Mouse (Mus musculus): Measurements from ENCODE around the gene Gm10842. TPM values are rescaled to one million over a fixed set of nuclear protein-coding genes. Genes with fewer than 3 reads are reported as not detected.
"Not testable (repeated sequence)": the region's sequence is repeated elsewhere in the genome, so short reads cannot be mapped to it uniquely, and the experiment has no call there.

Gene Gm10842
- polyA plus RNA-seq, 1 experiment from 2014 or later, result not detected

DNA sequence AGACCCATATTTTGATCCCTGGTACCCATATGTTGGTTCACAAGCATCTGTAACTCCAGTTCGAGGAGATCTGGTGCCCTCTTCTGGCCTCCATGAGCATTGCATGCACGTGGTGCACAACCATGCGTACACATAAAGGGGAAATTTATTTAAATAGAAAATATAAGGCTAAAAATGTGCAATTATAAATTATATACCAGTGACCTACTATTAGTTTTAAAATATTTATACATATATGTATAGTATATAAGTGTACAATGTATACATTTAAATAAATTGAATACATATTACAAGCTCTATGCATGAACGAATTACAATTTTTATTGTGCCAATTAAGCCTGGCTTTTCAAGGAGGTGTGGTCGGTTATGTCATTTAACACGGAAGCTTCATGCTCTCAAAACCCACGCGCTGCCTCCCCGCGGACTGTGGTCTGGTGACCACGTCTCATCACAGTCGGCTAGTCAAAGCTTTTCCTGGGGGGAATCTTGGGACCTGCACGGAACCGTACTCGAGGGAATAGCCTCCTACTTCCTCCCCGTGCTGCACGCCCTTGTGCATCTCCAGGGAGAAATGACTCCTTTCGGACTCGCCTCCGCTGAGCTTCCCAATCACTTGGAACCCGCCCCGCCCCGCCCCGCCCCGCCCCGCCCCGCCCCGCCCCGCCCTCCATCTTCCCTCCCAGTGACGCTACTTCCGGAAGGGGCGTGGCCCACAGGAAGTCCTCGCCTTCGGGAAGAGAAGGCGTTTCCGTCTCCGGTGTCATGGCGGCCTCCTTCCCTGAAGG is 20.8 kb upstream of the Gm10842 start, which contains the start of gene Mettl2:
Gene Mettl2, plus strand, starts transcription at position 691 of the 785 bp plus-strand sequence.
- peak within 1 kb of the TSS; percentile 64 for H3K9ac ChIP-seq (ENCODE audit: low read depth, low read length)
- peak within 1 kb of the TSS; percentile 90 for H3K4me2 ChIP-seq (replicated peaks; ENCODE audit: low read depth)
- ATAC-seq, result peak; percentile 89
- H3K27me3 ChIP-seq (replicated peaks; ENCODE audit: control insufficient read depth, insufficient read depth, low read length), result no peaks in the 10 kb centered on the region
- peak; percentile 77 for TF ChIP-seq CTCF (IDR thresholded peaks at IDR 0.05; ENCODE audit: low read depth)
- H3K4me1 ChIP-seq (replicated peaks; ENCODE audit: control insufficient read depth, insufficient read depth, low read length), result peaks cover 9% of the 10 kb centered on the region
- 2% methylated on average over 31 of the region's 38 CpGs for WGBS
- no peaks in the 10 kb centered on the region for H3K9me3 ChIP-seq (ENCODE audit: control insufficient read depth)
- H3K36me3 ChIP-seq (ENCODE audit: control insufficient read depth, insufficient read depth), result peaks cover 19% of the 10 kb centered on the region
- peak within 1 kb of the TSS; percentile 60; the same call in 1 of the 2 replicates for H3K27ac ChIP-seq (ENCODE audit: low read depth, low read length)
- peak within 1 kb of the TSS; percentile 99 for H3K4me3 ChIP-seq (ENCODE audit: low read depth, low read length)

DNA sequence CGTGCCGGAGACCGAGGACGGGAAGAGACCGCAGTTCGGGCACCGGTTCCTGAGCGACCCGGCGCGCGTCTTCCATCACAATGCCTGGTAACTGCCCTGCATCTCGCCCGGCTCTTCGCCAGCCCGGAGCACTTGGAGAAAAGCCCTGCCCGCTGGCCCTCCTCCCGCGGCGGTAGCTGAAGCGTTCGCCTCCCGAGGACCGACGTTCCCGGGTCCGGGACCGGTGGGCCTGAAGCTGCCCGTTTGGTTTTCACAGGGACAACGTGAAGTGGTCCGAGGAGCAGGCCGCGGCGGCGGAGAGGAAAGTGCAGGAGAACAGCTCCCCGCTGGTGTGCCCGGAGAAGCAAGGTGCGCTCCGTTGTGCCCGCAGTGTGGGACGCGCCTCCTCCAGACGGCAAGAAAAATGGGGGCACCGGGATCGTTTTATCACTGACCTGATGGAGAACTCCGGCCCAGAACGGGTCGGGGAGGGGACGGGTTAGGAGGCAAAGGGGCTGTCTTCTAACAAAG is 20.1 kb upstream of the Gm10842 start:
- peak overlapping the region; percentile 64 for H3K9ac ChIP-seq (ENCODE audit: low read depth, low read length)
- H3K36me3 ChIP-seq (ENCODE audit: control insufficient read depth, insufficient read depth), result peaks cover 24% of the 10 kb centered on the region
- under 1% methylated on average over 49 of the region's 49 CpGs for WGBS
- no peaks in the 10 kb centered on the region for H3K9me3 ChIP-seq (ENCODE audit: control insufficient read depth)
- no peak overlapping the region for H3K27ac ChIP-seq (ENCODE audit: low read depth, low read length)
- peaks cover 9% of the 10 kb centered on the region for H3K4me1 ChIP-seq (replicated peaks; ENCODE audit: control insufficient read depth, insufficient read depth, low read length)
- H3K4me2 ChIP-seq (replicated peaks; ENCODE audit: low read depth), result peak overlapping the region; percentile 90
- H3K27me3 ChIP-seq (replicated peaks; ENCODE audit: control insufficient read depth, insufficient read depth, low read length), result no peaks in the 10 kb centered on the region
- peak; percentile 5; the same call in 1 of the 2 replicates for ATAC-seq
- no peak for TF ChIP-seq CTCF (IDR thresholded peaks at IDR 0.05; ENCODE audit: low read depth)
- peak overlapping the region; percentile 99 for H3K4me3 ChIP-seq (ENCODE audit: low read depth, low read length)

DNA sequence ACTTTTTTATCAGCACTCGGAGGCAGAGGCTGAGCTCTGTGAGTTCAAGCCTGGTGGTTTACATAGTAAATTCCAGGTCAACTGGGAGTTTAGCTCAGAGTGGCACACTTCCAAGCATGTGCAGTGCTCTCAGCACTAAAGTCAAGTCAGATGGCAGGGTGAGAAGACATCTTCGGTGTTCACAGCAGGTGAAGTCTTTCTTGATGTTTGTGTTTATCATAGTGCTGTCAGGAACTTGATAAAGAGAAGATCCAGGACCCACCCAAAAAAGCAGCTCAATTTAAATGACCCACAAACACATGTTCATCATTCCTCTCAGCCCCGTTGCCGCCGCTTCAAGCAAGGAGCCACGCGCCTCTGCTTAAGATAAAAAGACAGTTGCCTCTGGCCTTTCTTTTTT is 11.0 kb upstream of the Gm10842 start:
- no peaks in the 10 kb centered on the region for H3K27me3 ChIP-seq (replicated peaks; ENCODE audit: control insufficient read depth, insufficient read depth, low read length)
- no peak overlapping the region for H3K4me3 ChIP-seq (ENCODE audit: low read depth, low read length)
- no peak overlapping the region for H3K27ac ChIP-seq (ENCODE audit: low read depth, low read length)
- H3K4me2 ChIP-seq (replicated peaks; ENCODE audit: low read depth), result no peak overlapping the region
- H3K36me3 ChIP-seq (ENCODE audit: control insufficient read depth, insufficient read depth), result peaks cover 78% of the 10 kb centered on the region
- H3K9ac ChIP-seq (ENCODE audit: low read depth, low read length), result peak overlapping the region; percentile 0; the same call in 1 of the 2 replicates
- WGBS, result 87% methylated on average over 7 of the region's 7 CpGs
- no peak for TF ChIP-seq CTCF (IDR thresholded peaks at IDR 0.05; ENCODE audit: low read depth)
- no peaks in the 10 kb centered on the region for H3K4me1 ChIP-seq (replicated peaks; ENCODE audit: control insufficient read depth, insufficient read depth, low read length)
- no peak for ATAC-seq
- no peaks in the 10 kb centered on the region for H3K9me3 ChIP-seq (ENCODE audit: control insufficient read depth)

DNA sequence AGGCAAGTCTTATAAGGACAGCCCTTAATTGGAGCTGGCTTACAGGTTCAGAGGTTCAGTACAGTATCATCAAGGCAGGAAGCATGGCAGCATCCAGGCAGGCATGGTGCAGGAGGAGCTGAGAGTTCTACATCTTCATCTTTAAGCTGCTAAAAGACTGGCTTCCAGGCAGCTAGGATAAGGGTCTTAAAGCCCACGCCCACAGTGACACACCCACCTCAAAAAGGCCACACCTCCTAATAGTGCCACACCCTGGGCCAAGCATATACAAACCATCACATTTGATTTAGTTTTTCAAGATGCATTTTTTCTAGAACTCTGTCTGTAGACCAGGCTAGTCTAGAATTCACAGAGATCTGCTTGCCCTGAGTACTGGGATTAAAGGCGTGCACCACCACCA is 9.4 kb upstream of the Gm10842 start:
- not testable (repeated sequence) for H3K9me3 ChIP-seq (ENCODE audit: control insufficient read depth); H3K4me3 ChIP-seq (ENCODE audit: low read depth, low read length); ATAC-seq; H3K9ac ChIP-seq (ENCODE audit: low read depth, low read length); H3K4me2 ChIP-seq (replicated peaks; ENCODE audit: low read depth); H3K27me3 ChIP-seq (replicated peaks; ENCODE audit: control insufficient read depth, insufficient read depth, low read length); H3K27ac ChIP-seq (ENCODE audit: low read depth, low read length); H3K4me1 ChIP-seq (replicated peaks; ENCODE audit: control insufficient read depth, insufficient read depth, low read length)
- 92% methylated on average over 2 of the region's 2 CpGs for WGBS
- H3K36me3 ChIP-seq (ENCODE audit: control insufficient read depth, insufficient read depth), result peaks cover 69% of the 10 kb centered on the region

DNA sequence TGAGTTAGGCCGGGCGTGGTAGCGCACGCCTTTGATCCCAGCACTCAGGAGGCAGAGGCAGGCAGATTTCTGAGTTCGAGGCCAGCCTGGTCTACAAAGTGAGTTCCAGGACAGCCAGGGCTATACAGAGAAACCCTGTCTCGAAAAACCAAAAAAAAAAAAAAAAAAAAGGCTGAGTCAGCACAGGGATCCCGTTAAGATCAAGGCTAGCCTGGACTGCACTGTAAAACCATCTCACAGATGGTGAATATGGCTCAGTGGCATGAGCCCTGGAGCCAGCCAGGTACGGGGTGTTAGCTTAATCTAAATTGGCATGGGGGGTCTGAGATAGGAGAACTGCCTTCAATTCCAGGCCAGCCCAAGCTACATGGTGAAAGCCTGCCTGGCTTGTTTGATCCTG is 6.2 kb upstream of the Gm10842 start:
- H3K9me3 ChIP-seq (ENCODE audit: control insufficient read depth); H3K9ac ChIP-seq (ENCODE audit: low read depth, low read length); H3K27me3 ChIP-seq (replicated peaks; ENCODE audit: control insufficient read depth, insufficient read depth, low read length); ATAC-seq; H3K4me3 ChIP-seq (ENCODE audit: low read depth, low read length); H3K4me1 ChIP-seq (replicated peaks; ENCODE audit: control insufficient read depth, insufficient read depth, low read length); H3K4me2 ChIP-seq (replicated peaks; ENCODE audit: low read depth); H3K27ac ChIP-seq (ENCODE audit: low read depth, low read length): not testable (repeated sequence)
- 95% methylated on average over 7 of the region's 8 CpGs for WGBS
- H3K36me3 ChIP-seq (ENCODE audit: control insufficient read depth, insufficient read depth), result peaks cover 38% of the 10 kb centered on the region

DNA sequence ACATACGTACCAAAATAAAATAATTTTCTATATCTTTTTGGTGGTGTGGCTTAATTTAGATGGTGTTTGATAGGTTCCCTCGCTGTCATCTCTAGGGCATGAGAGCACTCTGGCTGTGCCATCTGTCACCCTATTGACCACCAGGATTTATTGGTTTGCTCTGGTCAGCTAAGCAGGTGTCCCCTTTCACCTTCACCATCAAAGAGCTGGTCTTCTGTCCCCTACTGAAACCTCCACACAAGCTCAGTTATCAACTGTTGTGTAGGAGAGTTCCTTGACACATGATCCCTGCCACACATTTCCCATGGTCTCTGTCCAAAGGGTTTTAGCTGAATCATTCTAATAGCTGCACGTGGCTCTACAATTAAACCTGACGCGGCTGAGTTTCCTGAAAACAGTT is 5.6 kb upstream of the Gm10842 start:
- H3K4me3 ChIP-seq (ENCODE audit: low read depth, low read length), result no peak overlapping the region
- H3K9ac ChIP-seq (ENCODE audit: low read depth, low read length), result no peak overlapping the region
- H3K9me3 ChIP-seq (ENCODE audit: control insufficient read depth), result no peaks in the 10 kb centered on the region
- H3K36me3 ChIP-seq (ENCODE audit: control insufficient read depth, insufficient read depth), result peaks cover 32% of the 10 kb centered on the region
- 94% methylated on average over 5 of the region's 5 CpGs for WGBS
- H3K4me1 ChIP-seq (replicated peaks; ENCODE audit: control insufficient read depth, insufficient read depth, low read length), result no peaks in the 10 kb centered on the region
- no peak overlapping the region for H3K27ac ChIP-seq (ENCODE audit: low read depth, low read length)
- ATAC-seq, result no peak
- TF ChIP-seq CTCF (IDR thresholded peaks at IDR 0.05; ENCODE audit: low read depth), result no peak
- H3K27me3 ChIP-seq (replicated peaks; ENCODE audit: control insufficient read depth, insufficient read depth, low read length), result no peaks in the 10 kb centered on the region
- H3K4me2 ChIP-seq (replicated peaks; ENCODE audit: low read depth), result no peak overlapping the region
